Comparison of ENCODE assay signal across 25 mouse cellular contexts in genomic region chr2:93139476-93139875, GRCm38 (mm10).
"Had no signal": no experiment of that assay in that cellular context is flagged by ENCODE, and none has a peak within 500 bp of the region (broad histone marks: within the 10 kb centered on the region; RNA-seq: fewer than 3 reads in every experiment).

No protein-coding gene starts in this region.

- H3K4me2 ChIP-seq: embryonic facial prominence, embryonic 12.5 days; embryonic facial prominence, embryonic 13.5 days; embryonic facial prominence, embryonic 15.5 days; forebrain, embryonic 12.5 days; forebrain, embryonic 13.5 days; forebrain, embryonic 15.5 days had no signal

- H3K4me3 ChIP-seq: embryonic facial prominence, embryonic 10.5 days; embryonic facial prominence, embryonic 12.5 days; embryonic facial prominence, embryonic 13.5 days; embryonic facial prominence, embryonic 15.5 days; erythroblast, embryonic 14.5 days; forebrain, embryonic 10.5 days; forebrain, embryonic 12.5 days; forebrain, embryonic 13.5 days; forebrain, embryonic 15.5 days; gastrocnemius, adult 2 months; heart, adult 2 months had no signal

- H3K9me3 ChIP-seq: embryonic facial prominence, embryonic 10.5 days; embryonic facial prominence, embryonic 12.5 days; embryonic facial prominence, embryonic 15.5 days; forebrain, embryonic 10.5 days; forebrain, embryonic 12.5 days; forebrain, embryonic 13.5 days; forebrain, embryonic 15.5 days had no signal

- H3K27me3 ChIP-seq: embryonic facial prominence, embryonic 12.5 days; embryonic facial prominence, embryonic 13.5 days; embryonic facial prominence, embryonic 15.5 days; forebrain, embryonic 12.5 days; forebrain, embryonic 13.5 days; forebrain, embryonic 15.5 days had no signal

- H3K27ac ChIP-seq: embryonic facial prominence, embryonic 10.5 days; embryonic facial prominence, embryonic 12.5 days; embryonic facial prominence, embryonic 13.5 days; embryonic facial prominence, embryonic 15.5 days; forebrain, embryonic 10.5 days; forebrain, embryonic 12.5 days; forebrain, embryonic 13.5 days; forebrain, embryonic 15.5 days; gastrocnemius, adult 2 months; heart, adult 2 months had no signal

- DNase-seq: cerebellum, adult 9-10 months; cerebellum, adult 9-11 months; cerebellum, postnatal 10 days; cerebellum, postnatal 14 days; cerebellum, postnatal 25 days; cerebellum, postnatal 36 days; embryo, embryonic 11 days; forebrain, postnatal 0 days; gastrocnemius, adult 2 months; gastrocnemius, postnatal 10 days; gastrocnemius, postnatal 14 days; gastrocnemius, postnatal 25 days; gastrocnemius, postnatal 36 days; heart, adult 11 months; heart, adult 18-20 months; heart, adult 2 months had no signal

- H3K4me1 ChIP-seq: embryonic facial prominence, embryonic 12.5 days; embryonic facial prominence, embryonic 13.5 days; embryonic facial prominence, embryonic 15.5 days had no signal

- H3K9ac ChIP-seq: embryonic facial prominence, embryonic 12.5 days; embryonic facial prominence, embryonic 13.5 days; embryonic facial prominence, embryonic 15.5 days; forebrain, embryonic 12.5 days; forebrain, embryonic 13.5 days; forebrain, embryonic 15.5 days; forebrain, postnatal 0 days had no signal

- H3K36me3 ChIP-seq: embryonic facial prominence, embryonic 10.5 days; embryonic facial prominence, embryonic 12.5 days; embryonic facial prominence, embryonic 13.5 days; embryonic facial prominence, embryonic 15.5 days; forebrain, embryonic 10.5 days; forebrain, embryonic 12.5 days; forebrain, embryonic 15.5 days had no signal
